Mouse (Mus musculus) liver, adult 2 months (tissue): ENCODE measurements around the gene Tmem50b.

ENCODE experiments used
- CTCF ChIP-seq: fragments of 200-500 bp; IDR thresholded peaks from 2 replicates; pipeline ENCODE4 v1.5.1; 2011; ENCODE audit warnings: low read depth, low read length, control low read depth
- POLR2A ChIP-seq: fragments of 200-500 bp; IDR thresholded peaks from 2 replicates; pipeline ENCODE4 v1.6.1; 2011; ENCODE audit warnings: low read length, control low read depth; ENCODE audit not compliant: insufficient read depth; ENCODE audit errors: extremely low read depth

GRCm38 (mm10) chr16:91614552-91614951 lies 17.0 kb upstream of the Tmem50b start:
- no peak for TF ChIP-seq POLR2A
- TF ChIP-seq CTCF, result no peak
